Mouse (Mus musculus) megakaryocyte, adult 5-6 weeks (primary cell): ENCODE results near the gene BC049762. TPM values are rescaled to one million over a fixed set of nuclear protein-coding genes. Genes with fewer than 3 reads are reported as not detected.

ENCODE experiments used
- ATAC-seq: 2 replicates; pipeline ENCODE4 v1.8.0; 2016; ENCODE audit warnings: mild to moderate bottlenecking, inconsistent platforms; ENCODE audit not compliant: poor library complexity, severe bottlenecking
- total RNA-seq, 2 experiments: library from RNA; stranded (forward) in 1 of 2; stranded (reverse) in 1 of 2; fragments of 153-499, 151-499 nt in 1 of 2; fragments of 221-1000, 200-1000 nt in 1 of 2; gene quantifications; 2 replicates each; pipeline versions ENCODE4 v1.2.3 to v1.2.4; 2015 to 2017

Gene BC049762
- total RNA-seq, 2 experiments from 2014 or later, result not detected

GRCm38 (mm10) chr11:51219396-51219980 is 43.4 kb downstream of the BC049762 start:
- no peak for ATAC-seq

DNA sequence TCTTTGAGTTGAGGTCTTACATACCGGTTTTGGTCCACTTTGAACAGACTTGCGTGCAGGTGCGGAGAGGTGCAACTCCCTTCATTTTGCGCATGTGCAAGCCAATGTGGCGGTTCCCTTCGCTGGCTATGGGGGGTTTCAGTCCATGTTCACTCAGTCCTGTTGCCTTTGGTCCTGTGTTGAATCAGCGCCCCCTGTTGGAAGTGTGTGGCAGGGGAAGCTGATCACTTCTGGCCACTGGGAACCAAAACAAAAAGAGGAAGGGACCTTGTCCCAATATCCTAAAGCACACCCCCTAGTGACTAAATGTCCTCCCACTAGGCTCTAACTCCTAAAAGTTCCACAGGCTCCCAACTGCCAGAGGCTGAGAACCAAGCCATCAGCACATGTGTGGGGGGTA is 48.8 kb downstream of the BC049762 start:
- no peak for ATAC-seq

DNA sequence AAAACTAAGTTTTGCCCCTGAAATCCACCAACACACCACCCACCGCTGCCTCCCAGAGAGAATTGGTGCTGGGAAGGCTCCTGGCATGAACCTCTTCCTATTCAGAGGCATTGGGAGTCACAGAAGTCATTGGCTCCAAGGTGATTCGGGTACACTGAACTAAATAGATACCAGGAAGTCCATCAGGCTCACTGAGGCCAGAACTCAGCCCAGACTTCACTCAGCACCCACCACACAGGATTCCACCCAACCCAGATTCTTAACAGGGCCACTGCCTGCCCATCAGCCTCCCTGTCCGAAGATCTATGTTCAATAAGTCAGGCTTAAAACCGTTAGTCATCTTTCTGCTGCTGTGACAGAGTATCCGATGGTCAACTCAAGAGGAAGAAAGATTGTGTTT is 51.4 kb downstream of the BC049762 start:
- ATAC-seq, result no peak

DNA sequence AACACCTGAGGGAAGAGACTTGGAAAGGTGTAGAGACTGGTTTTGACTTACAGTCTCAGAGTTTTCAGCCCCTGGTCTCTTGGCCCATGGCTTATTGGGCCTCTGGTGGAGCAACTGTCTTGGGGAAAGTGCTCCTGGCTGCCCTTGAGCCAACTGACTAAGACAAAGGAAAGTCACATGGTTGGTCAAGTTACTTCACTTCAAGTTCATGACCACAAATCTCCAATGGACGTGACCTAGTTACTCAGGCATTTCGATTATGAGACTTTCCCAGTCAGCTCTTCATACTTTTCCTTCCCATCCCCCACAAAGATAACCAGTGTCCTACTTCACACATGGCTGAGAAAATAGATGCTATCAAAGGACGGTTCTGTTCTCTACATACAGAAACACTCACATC is 55.1 kb downstream of the BC049762 start:
- no peak for ATAC-seq

Other genes with a start within 250 kb of the BC049762 start
- not detected in 2 replicates for gene Olfr54, start 248.8 kb downstream of the BC049762 start, total RNA-seq (2015)
- 0.18 TPM in 1 of 2 replicates, not detected in the other for gene Olfr54, start 248.8 kb downstream of the BC049762 start, total RNA-seq (2017)
- gene Olfr1375, start 214.9 kb downstream of the BC049762 start, total RNA-seq (2015), result not detected in 2 replicates
- gene Olfr1375, start 214.9 kb downstream of the BC049762 start, total RNA-seq (2017), result not detected in 2 replicates
- gene Zfp354a, start 203.8 kb downstream of the BC049762 start, total RNA-seq (2015), result not detected in 2 replicates
- 0.22 TPM in 1 of 2 replicates, not detected in the other for gene Zfp354a, start 203.8 kb downstream of the BC049762 start, total RNA-seq (2017)
- not detected in 2 replicates for gene Gm12569, start 42.6 kb downstream of the BC049762 start, total RNA-seq (2015)
- not detected in 2 replicates for gene Gm12569, start 42.6 kb downstream of the BC049762 start, total RNA-seq (2017)
- gene Clk4, start 1.3 kb downstream of the BC049762 start, total RNA-seq (2015), result 152 and 158 TPM in 2 replicates
- gene Clk4, start 1.3 kb downstream of the BC049762 start, total RNA-seq (2017), result 162 and 164 TPM in 2 replicates
- 0.60 and 3.1 TPM in 2 replicates for gene Col23a1, start 26.9 kb upstream of the BC049762 start, total RNA-seq (2015)
- 0.04 and 1.2 TPM in 2 replicates for gene Col23a1, start 26.9 kb upstream of the BC049762 start, total RNA-seq (2017)